Mouse (Mus musculus): ENCODE data around the gene Cyp3a41b. TPM values are rescaled to one million over a fixed set of nuclear protein-coding genes. Genes with fewer than 3 reads are reported as not detected.
"Not testable (repeated sequence)": the region's sequence is repeated elsewhere in the genome, so short reads cannot be mapped to it uniquely, and the experiment has no call there.

The Cyp3a41b gene
- not detected for total RNA-seq (2021)

- DNase-seq = not testable (repeated sequence)
Observed at GRCm38 (mm10) chr5:145584630-145585029, at the start of gene Cyp3a41b. Gene Cyp3a41b (minus strand): TSS chr5:145584730.

GRCm38 (mm10) chr5:145632286-145632685 is 47.8 kb upstream of the Cyp3a41b start:
- DNase-seq = not testable (repeated sequence)

GRCm38 (mm10) chr5:145604891-145605290 is 20.4 kb upstream of the Cyp3a41b start:
- DNase-seq = not testable (repeated sequence)

- not testable (repeated sequence) for DNase-seq
Observed at GRCm38 (mm10) chr5:145597851-145598250, 13.3 kb upstream of the Cyp3a41b start.

- not testable (repeated sequence) for DNase-seq
Observed at GRCm38 (mm10) chr5:145577321-145577720, 7.2 kb downstream of the Cyp3a41b start.

GRCm38 (mm10) chr5:145575660-145576059 is 8.9 kb downstream of the Cyp3a41b start:
- DNase-seq = not testable (repeated sequence)

GRCm38 (mm10) chr5:145571922-145572321 is 12.6 kb downstream of the Cyp3a41b start:
- DNase-seq = not testable (repeated sequence)

Other genes starting within 250 kb of the Cyp3a41b start
- not detected for gene Cyp3a57, start 239.5 kb downstream of the Cyp3a41b start, total RNA-seq (2021)
- not detected for gene Cyp3a16, start 115.0 kb downstream of the Cyp3a41b start, total RNA-seq (2021)
- not detected for gene Cyp3a41a, start 135.4 kb upstream of the Cyp3a41b start, total RNA-seq (2021)
- not detected for gene Cyp3a44, start 221.1 kb upstream of the Cyp3a41b start, total RNA-seq (2021)

Measured in heart, postnatal 4 days (tissue).